Mouse (Mus musculus): ENCODE measurements around the gene Maml2.

GRCm38 (mm10) chr9:13633371-13633770 is 335.6 kb downstream of the Maml2 start:
- TF ChIP-seq ZNF384 (IDR thresholded peaks at IDR 0.05; ENCODE audit: low read depth, low read length) (no peak), HCFC1 (IDR thresholded peaks at IDR 0.05; ENCODE audit: borderline replicate concordance, insufficient read depth, low read length) (no peak), CHD2 (IDR thresholded peaks at IDR 0.05; ENCODE audit: low read depth, low read length) (no peak)
